Mouse (Mus musculus) heart, embryonic 10.5 days (tissue): ENCODE measurements at regions not wholly inside any gene's neighbourhood (a gene's known extent, or its start where the extent isn't known, plus 50 kb on each side); places are given as distances from the start of the nearest gene placed in this dataset.
A peak's percentile ranks its signal among the peaks of the same experiment; 100 is the strongest.
"Not testable (repeated sequence)": the region's sequence is repeated elsewhere in the genome, so short reads cannot be mapped to it uniquely, and the experiment has no call there.

Experiments used
- DNase-seq: peaks from one replicate; pipeline ENCODE4 v3.0.0-alpha.2; 2017; ENCODE audit warnings: low spot score
- H3K27ac ChIP-seq: fragments of 300-500 bp; sonication (generic); 2 replicates; pipeline ENCODE4 v1.5.1; 2016; ENCODE audit warnings: mild to moderate bottlenecking
- H3K27me3 ChIP-seq: fragments of 300-500 bp; sonication (generic); 2 replicates; pipeline ENCODE4 v1.6.1; 2016; ENCODE audit warnings: mild to moderate bottlenecking; ENCODE audit not compliant: poor library complexity, insufficient read depth, severe bottlenecking
- H3K36me3 ChIP-seq: fragments of 300-500 bp; sonication (generic); 2 replicates; pipeline ENCODE4 v1.6.1; 2016; ENCODE audit warnings: mild to moderate bottlenecking, moderate library complexity
- H3K4me1 ChIP-seq: fragments of 300-500 bp; sonication (generic); 2 replicates; pipeline ENCODE4 v1.6.1; 2016; ENCODE audit warnings: mild to moderate bottlenecking
- H3K4me3 ChIP-seq: fragments of 300-500 bp; sonication (generic); 2 replicates; pipeline ENCODE4 v1.5.1; 2016; ENCODE audit warnings: mild to moderate bottlenecking, moderate library complexity
- H3K9me3 ChIP-seq: fragments of 300-500 bp; sonication (generic); 2 replicates; pipeline ENCODE4 v1.6.1; 2016; ENCODE audit warnings: mild to moderate bottlenecking, moderate library complexity
- WGBS: fragments of 180-500 bp; shearing (Covaris S2); methylation state at CpG from one replicate; pipeline ENCODE4 v1.1.7; 2016; 5-methylcytosine and 5-hydroxymethylcytosine counted together

- H3K27me3 ChIP-seq: not testable (repeated sequence)
Observed at GRCm38 (mm10) chr12:22951956-22952355, 828.1 kb downstream of the Gm10330 start.

GRCm38 (mm10) chr12:22906156-22906555 lies 873.9 kb downstream of the Gm10330 start:
- 0% methylated on average over 53 of the region's 53 CpGs for WGBS
- peak; percentile 74 for DNase-seq
- Histone ChIP-seq H3K27ac (peak overlapping the region; percentile 74), H3K4me3 (peak overlapping the region; percentile 65)
- H3K36me3 ChIP-seq, H3K27me3 ChIP-seq, H3K4me1 ChIP-seq, H3K9me3 ChIP-seq: not testable (repeated sequence)

More at GRCm38 (mm10) chr12:22951956-22952355, 828.1 kb downstream of the Gm10330 start:
- DNase-seq, H3K36me3 ChIP-seq, H3K4me1 ChIP-seq, H3K9me3 ChIP-seq, H3K4me3 ChIP-seq, H3K27ac ChIP-seq: not testable (repeated sequence)
- 51% methylated on average over 3 of the region's 3 CpGs for WGBS
